ENCODE assay signal across 8 mouse cellular contexts in the genomic region with DNA sequence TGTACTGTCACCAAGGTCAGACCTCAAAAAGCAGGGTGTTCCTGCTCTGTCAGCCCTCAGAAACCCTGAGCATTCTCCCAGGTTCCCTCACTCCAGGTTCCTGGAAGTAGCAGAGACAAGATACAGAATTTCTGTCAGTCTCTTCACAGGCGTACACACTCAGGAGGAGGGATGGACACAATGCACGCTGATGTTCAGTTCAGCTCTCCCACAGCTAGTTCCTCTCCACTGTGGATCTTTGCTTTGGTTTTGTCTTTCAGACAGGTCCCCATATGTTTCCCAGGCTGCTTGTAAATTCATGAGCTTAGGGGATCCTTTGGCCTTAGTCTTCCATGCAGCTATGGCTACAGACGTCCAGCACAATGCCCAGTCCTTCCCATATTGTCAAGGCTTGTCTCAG. TPM values are rescaled to one million over a fixed set of nuclear protein-coding genes. Genes with fewer than 3 reads are reported as not detected.
A peak's percentile ranks its signal among the peaks of the same experiment; 100 is the strongest.
DNase-seq lines count a peak whose midpoint lies in the region; ATAC-seq and TF ChIP-seq lines count a peak whose summit lies in the region.

No protein-coding gene starts in this region.

- TF ChIP-seq POLR2A in embryonic fibroblast, embryonic 13.5 days (IDR thresholded peaks at IDR 0.05; ENCODE audit: low read depth, low read length) = no peak

- TF ChIP-seq CTCF in embryonic fibroblast, embryonic 13.5 days (IDR thresholded peaks at IDR 0.05; ENCODE audit: borderline replicate concordance, insufficient read depth, low read length) = no peak

- DNase-seq in lung, postnatal 10 days = no peak
- DNase-seq in limb, embryonic 10.5 days (ENCODE audit: low spot score) = no peak
- DNase-seq in layer of hippocampus, postnatal 14 days (ENCODE audit: low spot score in 2 of 2) = no peak
- DNase-seq in thymus, postnatal 4 days = no peak
- no peak for DNase-seq in thymus, postnatal 14 days

- 0 out of 2 replicates have a peak, but pooled peaks cover 10% of the 10 kb centered on the region for H3K36me3 ChIP-seq in lung, embryonic 15.5 days
- peaks cover 46% of the 10 kb centered on the region for H3K36me3 ChIP-seq in limb, embryonic 10.5 days
- peaks cover 38% of the 10 kb centered on the region for H3K36me3 ChIP-seq in neural tube, embryonic 15.5 days

- no peak for ATAC-seq in lung, embryonic 15.5 days (ENCODE audit: borderline replicate concordance, extremely low read depth, low FRiP score, low TSS enrichment)
- ATAC-seq in neural tube, embryonic 15.5 days (ENCODE audit: low FRiP score) = no peak

- WGBS in lung, embryonic 15.5 days = 72% methylated on average over 3 of the region's 3 CpGs
- WGBS in limb, embryonic 10.5 days = 87% methylated on average over 3 of the region's 3 CpGs
- 71% methylated on average over 3 of the region's 3 CpGs for WGBS in neural tube, embryonic 15.5 days

- H3K9me3 ChIP-seq in lung, embryonic 15.5 days = no peaks in the 10 kb centered on the region
- no peaks in the 10 kb centered on the region for H3K9me3 ChIP-seq in limb, embryonic 10.5 days (replicated peaks)
- H3K9me3 ChIP-seq in neural tube, embryonic 15.5 days (replicated peaks) = no peaks in the 10 kb centered on the region

- peaks cover 35% of the 10 kb centered on the region for H3K4me1 ChIP-seq in lung, embryonic 15.5 days
- H3K4me1 ChIP-seq in embryonic fibroblast, embryonic 13.5 days (ENCODE audit: control insufficient read depth, insufficient read depth, low read length) = peaks cover 7% of the 10 kb centered on the region; the same call in 1 of the 2 replicates
- H3K4me1 ChIP-seq in limb, embryonic 10.5 days = peaks cover 37% of the 10 kb centered on the region
- peaks cover 62% of the 10 kb centered on the region for H3K4me1 ChIP-seq in neural tube, embryonic 15.5 days

- H3K4me3 ChIP-seq in lung, embryonic 15.5 days = peak overlapping the region; percentile 87
- H3K4me3 ChIP-seq in embryonic fibroblast, embryonic 13.5 days (ENCODE audit: insufficient read depth, low read length) = peak overlapping the region; percentile 77
- H3K4me3 ChIP-seq in limb, embryonic 10.5 days = peak overlapping the region; percentile 89
- peak overlapping the region; percentile 88 for H3K4me3 ChIP-seq in neural tube, embryonic 15.5 days (replicated peaks)

- peak overlapping the region; percentile 84; the same call in 1 of the 2 replicates for H3K9ac ChIP-seq in lung, embryonic 15.5 days
- peak overlapping the region; percentile 80 for H3K9ac ChIP-seq in neural tube, embryonic 15.5 days (replicated peaks)

- no peaks in the 10 kb centered on the region for H3K27me3 ChIP-seq in lung, embryonic 15.5 days
- peaks cover 5% of the 10 kb centered on the region for H3K27me3 ChIP-seq in limb, embryonic 10.5 days (ENCODE audit: low read depth, poor library complexity, severe bottlenecking)
- no peaks in the 10 kb centered on the region for H3K27me3 ChIP-seq in neural tube, embryonic 15.5 days (replicated peaks)

- no peak overlapping the region for H3K27ac ChIP-seq in lung, embryonic 15.5 days
- H3K27ac ChIP-seq in embryonic fibroblast, embryonic 13.5 days (ENCODE audit: insufficient read depth, low read length) = no peak overlapping the region
- H3K27ac ChIP-seq in limb, embryonic 10.5 days = peak overlapping the region; percentile 95; the same call in 1 of the 2 replicates
- H3K27ac ChIP-seq in neural tube, embryonic 15.5 days (replicated peaks) = no peak overlapping the region

- peak overlapping the region; percentile 93 for H3K4me2 ChIP-seq in lung, embryonic 15.5 days
- peak overlapping the region; percentile 95 for H3K4me2 ChIP-seq in neural tube, embryonic 15.5 days

RNA-seq across cellular contexts. Expression of gene Slx1b, which starts 1.3 kb away (rescaled TPM):
- 9.9 and 11.5 TPM in 2 replicates for polyA plus RNA-seq in lung, embryonic 15.5 days (2015; fragmentation: Nextera tagmentation; extraction: Ambion mirVana)
- polyA plus RNA-seq in embryonic fibroblast, embryonic 13.5 days (2011; ENCODE audit: insufficient read length, low read depth, missing spikeins) = 5.7 and 8.7 TPM in 2 replicates
- polyA plus RNA-seq in limb, embryonic 10.5 days (2016; fragmentation: Nextera tagmentation; extraction: Ambion mirVana) = 12.6 and 14.8 TPM in 2 replicates
- 13.9 and 18.2 TPM in 2 replicates for polyA plus RNA-seq in neural tube, embryonic 15.5 days (2015; fragmentation: Nextera tagmentation; extraction: Ambion mirVana)
- 10 to 100 TPM; 16.2 to 19.8 TPM for total RNA-seq in layer of hippocampus, postnatal 14 days (2021)

RNA-seq across cellular contexts. Expression of gene Bola2, which starts 1.7 kb away (rescaled TPM):
- 105 and 119 TPM in 2 replicates for polyA plus RNA-seq in lung, embryonic 15.5 days (2015; fragmentation: Nextera tagmentation; extraction: Ambion mirVana)
- polyA plus RNA-seq in embryonic fibroblast, embryonic 13.5 days (2011; ENCODE audit: insufficient read length, low read depth, missing spikeins) = 56.5 and 84.6 TPM in 2 replicates
- 177 and 237 TPM in 2 replicates for polyA plus RNA-seq in limb, embryonic 10.5 days (2016; fragmentation: Nextera tagmentation; extraction: Ambion mirVana)
- polyA plus RNA-seq in neural tube, embryonic 15.5 days (2015; fragmentation: Nextera tagmentation; extraction: Ambion mirVana) = 131 and 154 TPM in 2 replicates
- total RNA-seq in layer of hippocampus, postnatal 14 days (2021) = 100 to 1,000 TPM; 119 to 129 TPM

RNA-seq across cellular contexts. Expression of gene Coro1a, which starts 10.7 kb away (rescaled TPM):
- polyA plus RNA-seq in lung, embryonic 15.5 days (2015; fragmentation: Nextera tagmentation; extraction: Ambion mirVana) = 36.0 and 58.1 TPM in 2 replicates
- 1.0 and 6.5 TPM in 2 replicates for polyA plus RNA-seq in embryonic fibroblast, embryonic 13.5 days (2011; ENCODE audit: insufficient read length, low read depth, missing spikeins)
- 28.9 and 37.8 TPM in 2 replicates for polyA plus RNA-seq in limb, embryonic 10.5 days (2016; fragmentation: Nextera tagmentation; extraction: Ambion mirVana)
- 120 and 192 TPM in 2 replicates for polyA plus RNA-seq in neural tube, embryonic 15.5 days (2015; fragmentation: Nextera tagmentation; extraction: Ambion mirVana)
- 100 to 1,000 TPM; 131 to 141 TPM for total RNA-seq in layer of hippocampus, postnatal 14 days (2021)

RNA-seq across cellular contexts. Expression of gene Sult1a1, which starts 20.7 kb away (rescaled TPM):
- polyA plus RNA-seq in lung, embryonic 15.5 days (2015; fragmentation: Nextera tagmentation; extraction: Ambion mirVana) = 5.9 and 6.8 TPM in 2 replicates
- 0.95 TPM in 1 of 2 replicates, not detected in the other for polyA plus RNA-seq in embryonic fibroblast, embryonic 13.5 days (2011; ENCODE audit: insufficient read length, low read depth, missing spikeins)
- polyA plus RNA-seq in limb, embryonic 10.5 days (2016; fragmentation: Nextera tagmentation; extraction: Ambion mirVana) = 0.11 and 0.49 TPM in 2 replicates
- polyA plus RNA-seq in neural tube, embryonic 15.5 days (2015; fragmentation: Nextera tagmentation; extraction: Ambion mirVana) = 3.4 and 5.1 TPM in 2 replicates
- 10 to 100 TPM; 10.7 to 16.5 TPM for total RNA-seq in layer of hippocampus, postnatal 14 days (2021)

RNA-seq across cellular contexts. Expression of gene Sgf29, which starts 47.8 kb away (rescaled TPM):
- polyA plus RNA-seq in lung, embryonic 15.5 days (2015; fragmentation: Nextera tagmentation; extraction: Ambion mirVana) = 47.3 and 54.9 TPM in 2 replicates
- 17.7 and 30.3 TPM in 2 replicates for polyA plus RNA-seq in embryonic fibroblast, embryonic 13.5 days (2011; ENCODE audit: insufficient read length, low read depth, missing spikeins)
- 69.0 and 69.2 TPM in 2 replicates for polyA plus RNA-seq in limb, embryonic 10.5 days (2016; fragmentation: Nextera tagmentation; extraction: Ambion mirVana)
- polyA plus RNA-seq in neural tube, embryonic 15.5 days (2015; fragmentation: Nextera tagmentation; extraction: Ambion mirVana) = 53.2 and 64.5 TPM in 2 replicates
- total RNA-seq in layer of hippocampus, postnatal 14 days (2021) = 10 to 100 TPM; 31.2 to 32.9 TPM
